Mouse (Mus musculus): ENCODE measurements around the gene Mmgt2. TPM values are rescaled to one million over a fixed set of nuclear protein-coding genes. Genes with fewer than 3 reads are reported as not detected.

Mmgt2 gene
- polyA plus RNA-seq, 1 experiment: 47.5 TPM

DNA sequence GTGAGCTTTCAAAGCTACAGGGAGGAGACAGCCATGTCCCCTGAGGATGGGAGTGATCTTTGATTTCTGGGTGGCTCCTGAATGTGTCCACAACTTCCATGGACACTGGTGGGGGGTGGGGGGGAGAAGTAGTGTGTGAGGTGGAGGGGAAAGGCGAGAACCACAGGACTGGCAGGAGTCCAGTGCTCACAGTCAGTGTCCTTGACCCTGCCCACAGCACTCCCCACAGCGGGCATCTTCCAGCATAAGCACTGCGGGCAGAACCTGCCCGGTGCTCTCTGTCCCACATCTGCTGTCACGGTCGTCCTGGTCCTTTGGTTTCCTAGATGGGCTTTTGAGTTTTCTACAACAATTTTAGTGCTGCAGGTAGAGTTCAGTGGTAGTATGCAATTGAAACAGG lies 10.7 kb upstream of the Mmgt2 start:
- Histone ChIP-seq H3K4me3 (ENCODE audit: control insufficient read depth, insufficient read depth, low read length) (no peak overlapping the region), H3K27me3 (ENCODE audit: control insufficient read depth, insufficient read depth, low read length) (no peaks in the 10 kb centered on the region), H3K36me3 (ENCODE audit: control insufficient read depth, insufficient read depth, low read length) (no peaks in the 10 kb centered on the region), H3K27ac (ENCODE audit: control insufficient read depth, insufficient read depth, low read length) (no peak overlapping the region), H3K4me1 (replicated peaks; ENCODE audit: control insufficient read depth, insufficient read depth, low read length) (no peaks in the 10 kb centered on the region)
- DNase-seq: no peak
- TF ChIP-seq POLR2A (IDR thresholded peaks at IDR 0.05; ENCODE audit: control insufficient read depth, extremely low read depth, insufficient read depth, low read length, poor library complexity): no peak
- no peak for TF ChIP-seq CTCF (IDR thresholded peaks at IDR 0.05; ENCODE audit: borderline replicate concordance, control insufficient read depth, extremely low read depth, insufficient read depth, low read length, poor library complexity)
- WGBS: 85% methylated on average over 6 of the region's 6 CpGs

DNA sequence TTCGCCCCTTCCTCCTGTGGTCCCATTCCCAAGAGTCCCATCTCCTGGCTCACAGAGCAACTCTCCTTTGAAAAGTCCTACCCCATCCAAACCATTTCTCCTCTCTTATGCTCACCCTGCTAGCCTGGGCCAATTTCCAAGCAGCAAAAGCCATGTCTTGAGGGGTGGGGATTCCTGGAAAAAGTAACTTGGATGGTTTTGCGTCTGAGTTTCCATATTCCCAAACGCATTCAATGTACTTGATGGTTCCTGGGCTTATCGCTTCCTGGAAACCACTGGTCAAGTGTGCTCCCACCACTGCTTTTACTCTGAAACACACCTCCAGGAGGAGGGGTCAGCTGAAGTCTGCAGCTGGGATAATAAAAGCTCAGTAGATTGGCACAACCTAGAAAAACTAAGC lies 10.1 kb upstream of the Mmgt2 start:
- Histone ChIP-seq H3K27ac (ENCODE audit: control insufficient read depth, insufficient read depth, low read length) (no peak overlapping the region), H3K36me3 (ENCODE audit: control insufficient read depth, insufficient read depth, low read length) (no peaks in the 10 kb centered on the region), H3K4me1 (replicated peaks; ENCODE audit: control insufficient read depth, insufficient read depth, low read length) (no peaks in the 10 kb centered on the region; the same call in 1 of the 2 replicates), H3K27me3 (ENCODE audit: control insufficient read depth, insufficient read depth, low read length) (no peaks in the 10 kb centered on the region), H3K4me3 (ENCODE audit: control insufficient read depth, insufficient read depth, low read length) (no peak overlapping the region)
- no peak for DNase-seq
- no peak for TF ChIP-seq CTCF (IDR thresholded peaks at IDR 0.05; ENCODE audit: borderline replicate concordance, control insufficient read depth, extremely low read depth, insufficient read depth, low read length, poor library complexity)
- no peak for TF ChIP-seq POLR2A (IDR thresholded peaks at IDR 0.05; ENCODE audit: control insufficient read depth, extremely low read depth, insufficient read depth, low read length, poor library complexity)
- WGBS: 98% methylated on average over 4 of the region's 4 CpGs

DNA sequence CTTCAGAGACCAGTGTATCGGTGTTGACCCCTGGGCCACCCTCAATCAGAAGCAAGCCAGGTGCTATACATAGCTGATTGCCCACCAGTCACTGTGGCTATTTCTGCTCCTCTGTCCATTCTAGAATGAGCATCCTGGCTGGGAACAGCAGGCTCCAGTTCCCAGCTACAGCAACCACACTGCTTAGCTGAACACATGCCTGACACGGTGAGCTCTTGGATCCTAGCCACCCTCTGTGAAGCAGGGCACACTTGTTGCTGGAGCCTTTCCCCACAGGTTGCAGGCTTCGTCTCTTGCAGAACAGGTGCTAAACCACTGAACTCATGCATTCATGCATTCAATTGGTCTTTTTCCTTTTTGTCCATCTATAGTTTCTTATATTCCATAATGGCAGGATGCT lies 8.1 kb upstream of the Mmgt2 start:
- TF ChIP-seq CTCF (IDR thresholded peaks at IDR 0.05; ENCODE audit: borderline replicate concordance, control insufficient read depth, extremely low read depth, insufficient read depth, low read length, poor library complexity) (no peak), POLR2A (IDR thresholded peaks at IDR 0.05; ENCODE audit: control insufficient read depth, extremely low read depth, insufficient read depth, low read length, poor library complexity) (no peak)
- Histone ChIP-seq H3K36me3 (ENCODE audit: control insufficient read depth, insufficient read depth, low read length) (no peaks in the 10 kb centered on the region), H3K27me3 (ENCODE audit: control insufficient read depth, insufficient read depth, low read length) (no peaks in the 10 kb centered on the region), H3K4me1 (replicated peaks; ENCODE audit: control insufficient read depth, insufficient read depth, low read length) (no peaks in the 10 kb centered on the region; the same call in 1 of the 2 replicates), H3K27ac (ENCODE audit: control insufficient read depth, insufficient read depth, low read length) (no peak overlapping the region), H3K4me3 (ENCODE audit: control insufficient read depth, insufficient read depth, low read length) (no peak overlapping the region)
- WGBS: 89% methylated on average over 3 of the region's 3 CpGs
- no peak for DNase-seq

DNA sequence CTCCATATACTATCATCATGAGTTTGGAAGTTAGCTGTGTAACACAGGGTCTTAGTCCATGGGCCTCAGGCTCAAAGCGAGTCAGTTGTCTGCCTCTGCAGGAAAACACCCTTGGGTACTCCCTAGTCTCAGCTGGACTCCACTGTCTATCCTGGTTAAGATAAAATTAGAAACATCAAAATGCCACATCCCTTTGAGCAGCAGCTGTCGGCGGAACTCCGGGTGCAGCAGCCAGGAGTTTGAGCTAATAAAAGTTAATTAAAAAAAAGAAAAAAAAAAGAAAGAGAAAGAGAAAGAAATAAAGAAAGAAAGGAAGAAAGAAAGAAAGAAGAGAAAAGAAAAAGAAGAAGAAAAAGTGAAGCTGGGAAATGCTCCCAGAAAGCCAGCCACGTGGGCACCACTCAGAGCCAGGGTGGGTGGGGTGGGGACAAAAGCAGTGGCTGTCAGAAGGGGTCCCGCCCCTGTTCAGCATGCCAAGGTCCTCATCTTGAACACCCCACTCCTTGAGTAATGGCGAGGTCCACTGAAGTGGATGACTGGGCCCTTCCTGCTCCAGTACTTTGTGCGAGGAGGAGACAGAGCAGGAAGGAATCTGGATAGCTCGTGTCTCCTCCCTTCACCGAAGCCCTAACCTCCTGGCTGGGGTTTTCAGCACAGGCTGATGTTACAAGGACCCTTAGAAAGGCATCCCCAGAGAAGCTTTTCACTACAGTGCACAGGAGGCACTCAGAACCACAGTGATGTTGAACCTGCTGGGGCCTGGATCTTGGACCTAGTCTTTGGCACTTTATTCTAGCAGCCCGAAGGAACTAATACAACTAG lies 6.2 kb upstream of the Mmgt2 start:
- Histone ChIP-seq H3K27me3 (ENCODE audit: control insufficient read depth, insufficient read depth, low read length) (no peaks in the 10 kb centered on the region), H3K27ac (ENCODE audit: control insufficient read depth, insufficient read depth, low read length) (no peak overlapping the region), H3K4me3 (ENCODE audit: control insufficient read depth, insufficient read depth, low read length) (no peak overlapping the region), H3K4me1 (replicated peaks; ENCODE audit: control insufficient read depth, insufficient read depth, low read length) (no peaks in the 10 kb centered on the region; the same call in 1 of the 2 replicates), H3K36me3 (ENCODE audit: control insufficient read depth, insufficient read depth, low read length) (no peaks in the 10 kb centered on the region)
- no peak for DNase-seq
- 74% methylated on average over 11 of the region's 11 CpGs for WGBS
- TF ChIP-seq CTCF (IDR thresholded peaks at IDR 0.05; ENCODE audit: borderline replicate concordance, control insufficient read depth, extremely low read depth, insufficient read depth, low read length, poor library complexity): no peak
- TF ChIP-seq POLR2A (IDR thresholded peaks at IDR 0.05; ENCODE audit: control insufficient read depth, extremely low read depth, insufficient read depth, low read length, poor library complexity): no peak

DNA sequence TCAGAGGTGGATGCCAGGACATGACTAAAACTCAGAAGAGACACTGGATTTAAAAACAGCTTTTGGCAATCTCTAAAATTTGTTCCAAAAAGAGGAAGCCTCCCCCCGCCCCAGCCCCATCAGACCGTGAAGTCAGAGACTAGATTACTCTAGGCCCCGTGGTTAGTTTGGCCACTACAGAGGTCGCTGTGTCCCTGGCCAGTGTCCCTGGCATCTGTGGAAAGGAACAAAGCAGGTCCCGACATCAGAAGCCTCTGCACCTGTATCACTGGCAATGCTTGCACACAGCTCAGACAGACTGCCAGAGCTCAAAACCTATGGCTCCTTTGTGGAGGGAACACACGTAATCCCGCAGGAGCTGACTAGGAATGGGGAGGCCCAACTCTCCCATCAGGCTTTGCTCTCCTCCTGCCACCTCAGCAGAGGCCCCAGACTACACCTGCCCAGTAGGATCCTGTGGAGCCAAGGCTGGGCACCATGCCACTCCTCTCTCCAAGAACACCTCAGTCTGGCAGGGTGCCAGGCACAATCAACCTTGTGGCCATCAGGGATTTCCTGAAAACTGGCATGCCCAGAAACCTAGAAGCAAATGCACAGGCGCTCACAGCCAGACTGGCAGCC lies 5.3 kb upstream of the Mmgt2 start:
- WGBS: 61% methylated on average over 8 of the region's 8 CpGs
- DNase-seq: no peak
- no peak for TF ChIP-seq CTCF (IDR thresholded peaks at IDR 0.05; ENCODE audit: borderline replicate concordance, control insufficient read depth, extremely low read depth, insufficient read depth, low read length, poor library complexity)
- no peak for TF ChIP-seq POLR2A (IDR thresholded peaks at IDR 0.05; ENCODE audit: control insufficient read depth, extremely low read depth, insufficient read depth, low read length, poor library complexity)
- H3K27ac ChIP-seq (ENCODE audit: control insufficient read depth, insufficient read depth, low read length): no peak overlapping the region
- H3K36me3 ChIP-seq (ENCODE audit: control insufficient read depth, insufficient read depth, low read length): no peaks in the 10 kb centered on the region
- no peak overlapping the region for H3K4me3 ChIP-seq (ENCODE audit: control insufficient read depth, insufficient read depth, low read length)
- no peaks in the 10 kb centered on the region; the same call in 1 of the 2 replicates for H3K4me1 ChIP-seq (replicated peaks; ENCODE audit: control insufficient read depth, insufficient read depth, low read length)
- no peaks in the 10 kb centered on the region for H3K27me3 ChIP-seq (ENCODE audit: control insufficient read depth, insufficient read depth, low read length)

DNA sequence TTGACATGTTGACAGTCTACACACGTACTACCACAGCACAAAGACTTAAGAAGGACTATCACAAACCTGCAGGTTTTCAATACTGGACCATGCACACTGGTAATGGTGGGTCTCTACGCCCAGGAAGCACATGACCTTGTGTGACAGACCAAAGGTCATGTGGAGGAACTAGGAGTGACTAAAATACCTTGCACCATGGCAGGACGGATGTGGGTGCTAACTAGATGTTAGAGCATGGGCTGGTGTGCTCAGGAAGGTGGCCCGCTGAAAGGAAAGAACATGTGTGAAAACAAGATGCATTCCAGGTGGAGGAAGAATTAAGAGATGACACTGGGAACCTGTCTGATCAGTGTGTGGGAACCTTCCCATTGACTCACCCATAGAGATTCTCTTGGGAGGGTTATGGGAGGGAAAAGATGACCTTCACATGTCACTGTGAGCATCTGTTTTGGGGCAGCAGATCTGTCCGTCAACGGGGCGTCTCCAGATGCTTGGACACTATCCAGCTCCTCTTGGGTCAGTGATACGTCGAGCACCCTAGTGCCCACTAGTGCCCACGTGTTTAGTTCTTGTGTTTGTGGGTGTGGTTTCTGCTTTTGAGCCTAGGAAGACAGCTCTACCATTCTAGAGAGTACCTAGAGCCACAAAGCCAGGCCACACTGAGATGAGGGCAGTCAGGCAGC lies 4.6 kb upstream of the Mmgt2 start:
- Histone ChIP-seq H3K27me3 (ENCODE audit: control insufficient read depth, insufficient read depth, low read length) (no peaks in the 10 kb centered on the region), H3K4me1 (replicated peaks; ENCODE audit: control insufficient read depth, insufficient read depth, low read length) (no peaks in the 10 kb centered on the region; the same call in 1 of the 2 replicates), H3K27ac (ENCODE audit: control insufficient read depth, insufficient read depth, low read length) (no peak overlapping the region), H3K4me3 (ENCODE audit: control insufficient read depth, insufficient read depth, low read length) (no peak overlapping the region), H3K36me3 (ENCODE audit: control insufficient read depth, insufficient read depth, low read length) (no peaks in the 10 kb centered on the region)
- 81% methylated on average over 10 of the region's 10 CpGs for WGBS
- TF ChIP-seq POLR2A (IDR thresholded peaks at IDR 0.05; ENCODE audit: control insufficient read depth, extremely low read depth, insufficient read depth, low read length, poor library complexity) (no peak), CTCF (IDR thresholded peaks at IDR 0.05; ENCODE audit: borderline replicate concordance, control insufficient read depth, extremely low read depth, insufficient read depth, low read length, poor library complexity) (no peak)
- no peak for DNase-seq

Data from thymus, adult 2 months (tissue).